Mouse (Mus musculus) spleen, adult 2 months (tissue): ENCODE results near the gene Ryr2. TPM values are rescaled to one million over a fixed set of nuclear protein-coding genes. Genes with fewer than 3 reads are reported as not detected.

Experiments used
- DNase-seq, 2 experiments: peaks; one replicate each; pipeline versions ENCODE4 v3.0.0 to v3.0.0-alpha.2; 2012 to 2021; ENCODE audit warnings: low spot score in 2 of 2, low read depth in 1 of 2
- H3K27ac ChIP-seq: fragments of 200-500 bp; 2 replicates; pipeline ENCODE4 v1.5.1; 2012; ENCODE audit warnings: low read length, inconsistent platforms; ENCODE audit not compliant: insufficient read depth
- H3K27me3 ChIP-seq: fragments of 200-500 bp; 2 replicates; pipeline ENCODE4 v1.6.1; 2012; ENCODE audit warnings: mild to moderate bottlenecking, moderate library complexity, low read length, inconsistent platforms; ENCODE audit not compliant: control insufficient read depth, insufficient read depth
- H3K36me3 ChIP-seq: fragments of 200-500 bp; 2 replicates; pipeline ENCODE4 v1.6.1; 2012; ENCODE audit warnings: mild to moderate bottlenecking, low read length, inconsistent platforms; ENCODE audit not compliant: control insufficient read depth, insufficient read depth
- H3K4me1 ChIP-seq: fragments of 200-500 bp; 2 replicates; pipeline ENCODE4 v1.6.1; 2011; ENCODE audit warnings: inconsistent platforms; ENCODE audit not compliant: control insufficient read depth, insufficient read depth, insufficient read length
- H3K4me3 ChIP-seq: fragments of 200-500 bp; 2 replicates; pipeline ENCODE4 v1.5.1; 2011; ENCODE audit warnings: mild to moderate bottlenecking, inconsistent platforms; ENCODE audit not compliant: insufficient read depth, insufficient read length; ENCODE audit errors: extremely low read depth
- CTCF ChIP-seq: fragments of 200-500 bp; IDR thresholded peaks from 2 replicates; pipeline ENCODE4 v1.5.1; 2011; ENCODE audit warnings: mild to moderate bottlenecking, inconsistent platforms; ENCODE audit not compliant: insufficient read depth, insufficient read length, insufficient replicate concordance; ENCODE audit errors: extremely low read depth
- POLR2A ChIP-seq: fragments of 200-500 bp; IDR thresholded peaks from 2 replicates; pipeline ENCODE4 v1.6.1; 2011; ENCODE audit warnings: low read depth, low read length, inconsistent platforms
- WGBS: fragments of 180-500 bp; shearing (Covaris S2); methylation state at CpG from one replicate; pipeline ENCODE4 v1.1.7; 2018; 5-methylcytosine and 5-hydroxymethylcytosine counted together
- polyA plus RNA-seq: library from polyadenylated mRNA; depleted of rRNA; stranded (reverse); fragments of >200 nt; gene quantifications from 2 replicates; pipeline ENCODE4 v1.2.3, GENCODE M21; 2012

Ryr2 gene
- polyA plus RNA-seq, 1 experiment, result 0.27 TPM

DNA sequence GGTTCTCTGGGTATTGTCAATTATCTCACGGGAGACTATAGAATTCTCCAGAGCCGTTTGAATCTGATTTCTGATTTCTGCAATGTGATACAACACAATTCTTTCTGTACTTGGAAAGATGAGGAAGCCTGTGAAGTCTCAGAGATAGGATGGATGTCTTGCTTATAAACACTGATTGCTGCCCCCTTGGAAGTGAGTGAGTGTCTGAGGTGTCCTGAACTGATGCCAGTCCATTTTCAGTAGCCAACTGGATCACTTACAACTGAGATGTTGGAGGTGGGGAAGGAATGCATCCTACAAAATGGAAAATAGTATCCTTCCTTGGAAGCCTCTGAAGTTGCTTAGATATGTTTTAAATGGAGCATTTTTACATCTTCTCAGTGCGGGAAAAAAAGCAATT, 564.2 kb downstream of the Ryr2 start:
- no peak for DNase-seq
- Histone ChIP-seq H3K36me3 (no peaks in the 10 kb centered on the region), H3K4me3 (no peak overlapping the region), H3K27me3 (no peaks in the 10 kb centered on the region), H3K4me1 (no peaks in the 10 kb centered on the region), H3K27ac (no peak overlapping the region)
- 87% methylated on average over 3 of the region's 3 CpGs for WGBS
- TF ChIP-seq POLR2A (no peak), CTCF (no peak)

DNA sequence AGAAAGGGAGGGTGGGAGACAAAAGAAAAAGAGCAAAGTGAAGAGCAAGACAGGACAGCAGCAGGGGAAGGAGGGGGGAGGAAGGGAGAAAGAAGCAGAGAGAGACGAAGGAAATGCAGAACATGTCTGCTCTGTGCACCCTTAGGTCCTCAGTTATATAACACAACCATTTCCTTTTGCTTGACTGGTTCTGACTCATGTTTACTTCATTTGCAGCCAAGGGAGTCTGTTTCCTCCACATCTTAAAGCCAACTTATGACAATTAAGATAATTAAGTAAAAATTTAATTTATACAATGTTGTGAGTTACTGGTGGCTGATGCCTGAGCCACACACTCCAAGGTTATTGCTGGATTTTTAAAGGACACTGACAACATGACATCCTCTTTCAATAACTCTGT, 569.9 kb downstream of the Ryr2 start:
- 12% methylated on average over 1 of the region's 1 CpGs for WGBS
- Histone ChIP-seq H3K4me3 (no peak overlapping the region), H3K36me3 (no peaks in the 10 kb centered on the region), H3K4me1 (no peaks in the 10 kb centered on the region), H3K27me3 (no peaks in the 10 kb centered on the region), H3K27ac (no peak overlapping the region)
- DNase-seq, result no peak
- no peak for TF ChIP-seq POLR2A
- no peak for TF ChIP-seq CTCF

DNA sequence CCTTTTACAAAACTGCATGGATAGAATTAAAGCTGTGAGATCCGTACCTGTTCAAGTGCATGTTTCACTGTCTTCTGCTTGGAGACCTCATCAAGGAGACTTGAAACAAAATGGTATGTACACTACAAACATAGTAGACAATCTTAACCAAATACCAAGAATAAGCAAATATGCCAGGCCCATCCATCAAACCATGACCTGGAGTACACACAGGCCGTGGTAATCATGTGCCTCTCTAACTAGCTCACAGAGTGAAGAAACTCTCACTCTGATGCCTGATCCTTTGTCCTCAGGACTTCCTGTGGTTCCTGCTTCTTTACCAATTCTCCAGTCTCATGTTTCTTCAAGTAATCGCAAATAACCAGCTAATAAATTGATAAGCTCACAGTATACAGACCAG, 570.9 kb downstream of the Ryr2 start:
- Histone ChIP-seq H3K4me3 (no peak overlapping the region), H3K27ac (no peak overlapping the region), H3K4me1 (no peaks in the 10 kb centered on the region), H3K27me3 (no peaks in the 10 kb centered on the region), H3K36me3 (no peaks in the 10 kb centered on the region)
- no peak for DNase-seq
- WGBS, result 76% methylated on average over 3 of the region's 3 CpGs
- TF ChIP-seq POLR2A (no peak), CTCF (no peak)

DNA sequence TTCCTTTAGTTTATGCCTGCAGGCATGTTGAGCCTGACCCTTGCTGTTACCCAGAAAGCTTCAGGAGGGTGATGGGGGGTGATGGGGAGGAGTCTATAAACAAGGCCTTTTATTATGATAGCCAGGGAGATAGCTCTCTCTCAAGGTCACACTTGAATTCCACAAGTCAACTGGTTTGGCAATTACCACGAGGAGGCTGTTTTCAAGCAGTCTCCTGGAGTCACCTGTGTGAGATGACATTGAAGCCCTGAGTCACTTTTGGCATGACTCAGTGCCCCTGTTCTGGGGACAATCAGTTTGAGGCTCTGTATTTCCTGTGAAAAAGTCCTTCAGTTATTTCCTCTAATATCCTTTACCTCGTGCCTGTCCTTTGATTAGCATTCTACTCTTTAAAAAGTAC, 573.5 kb downstream of the Ryr2 start:
- Histone ChIP-seq H3K27me3 (no peaks in the 10 kb centered on the region), H3K4me3 (no peak overlapping the region), H3K27ac (no peak overlapping the region), H3K4me1 (no peaks in the 10 kb centered on the region), H3K36me3 (no peaks in the 10 kb centered on the region)
- WGBS, result 25% methylated on average over 2 of the region's 2 CpGs
- TF ChIP-seq CTCF (no peak), POLR2A (no peak)
- no peak for DNase-seq

DNA sequence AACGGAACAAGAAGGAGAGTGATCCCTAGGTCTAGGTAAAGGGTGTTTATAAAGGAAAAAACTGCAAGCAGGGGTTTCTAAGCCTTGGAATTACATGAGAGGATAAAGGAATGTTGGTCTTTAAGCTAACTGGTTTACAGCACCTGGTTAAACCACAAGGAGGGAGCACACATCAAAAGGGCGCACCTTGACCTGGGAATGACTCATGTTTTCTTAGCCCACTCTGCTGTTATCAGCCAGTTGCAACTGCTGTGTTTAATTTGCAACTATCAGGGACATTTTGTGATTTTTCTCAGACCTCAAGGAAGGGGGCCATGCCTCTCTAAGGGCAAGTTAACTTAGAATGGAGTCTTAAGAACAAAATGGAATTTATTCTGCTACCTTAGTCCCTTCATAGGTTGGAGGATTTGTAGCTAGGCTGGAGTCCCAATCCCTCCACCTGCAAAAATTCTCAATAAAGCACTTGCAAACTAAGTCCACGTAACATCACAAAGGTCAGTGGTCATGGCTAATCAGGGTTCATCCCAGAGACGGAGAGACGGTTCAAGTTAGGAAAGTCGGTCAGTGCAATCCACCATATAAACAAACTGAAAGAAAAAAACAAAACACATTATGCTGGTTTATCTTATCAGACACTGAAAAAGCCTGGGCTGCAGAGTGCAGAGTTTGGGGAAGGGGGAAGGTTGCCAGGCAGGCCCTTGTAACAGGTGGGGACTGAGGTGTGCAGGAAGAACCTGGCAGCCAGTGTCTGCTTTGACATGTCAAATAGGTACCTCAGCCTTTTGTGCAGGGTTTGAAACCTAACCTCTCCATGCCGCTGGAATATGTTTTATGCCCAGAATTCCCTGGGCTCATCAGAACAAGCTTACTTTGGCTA, 574.5 kb downstream of the Ryr2 start:
- Histone ChIP-seq H3K4me1 (no peaks in the 10 kb centered on the region), H3K36me3 (no peaks in the 10 kb centered on the region), H3K4me3 (no peak overlapping the region), H3K27ac (no peak overlapping the region), H3K27me3 (no peaks in the 10 kb centered on the region)
- WGBS, result 92% methylated on average over 7 of the region's 7 CpGs
- TF ChIP-seq CTCF (no peak), POLR2A (no peak)
- no peak for DNase-seq

DNA sequence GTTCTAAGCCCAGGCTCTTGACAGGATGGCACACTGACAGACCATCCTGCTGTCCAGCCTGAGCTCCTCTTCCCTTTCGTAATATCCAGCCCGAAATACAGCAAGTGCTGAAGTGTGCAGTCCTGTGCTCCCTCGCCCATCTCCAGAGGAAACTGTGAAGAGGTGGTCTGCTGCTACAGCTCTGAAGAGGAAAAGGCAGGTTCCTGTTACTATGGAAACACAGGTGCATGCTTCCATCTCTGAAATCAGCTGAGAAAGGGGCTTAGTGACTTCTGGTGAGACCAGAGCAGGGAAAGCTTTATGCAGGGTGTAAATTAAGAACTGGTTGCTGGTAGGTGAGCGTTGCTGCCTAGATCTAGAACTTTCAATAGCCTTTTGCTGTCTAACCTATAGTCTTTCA, 583.1 kb downstream of the Ryr2 start:
- TF ChIP-seq POLR2A (no peak), CTCF (no peak)
- H3K36me3 ChIP-seq, result no peaks in the 10 kb centered on the region
- H3K4me3 ChIP-seq, result no peak overlapping the region
- DNase-seq, result no peak
- H3K27me3 ChIP-seq, result no peaks in the 10 kb centered on the region
- H3K4me1 ChIP-seq, result no peaks in the 10 kb centered on the region
- 77% methylated on average over 4 of the region's 4 CpGs for WGBS
- no peak overlapping the region for H3K27ac ChIP-seq

DNA sequence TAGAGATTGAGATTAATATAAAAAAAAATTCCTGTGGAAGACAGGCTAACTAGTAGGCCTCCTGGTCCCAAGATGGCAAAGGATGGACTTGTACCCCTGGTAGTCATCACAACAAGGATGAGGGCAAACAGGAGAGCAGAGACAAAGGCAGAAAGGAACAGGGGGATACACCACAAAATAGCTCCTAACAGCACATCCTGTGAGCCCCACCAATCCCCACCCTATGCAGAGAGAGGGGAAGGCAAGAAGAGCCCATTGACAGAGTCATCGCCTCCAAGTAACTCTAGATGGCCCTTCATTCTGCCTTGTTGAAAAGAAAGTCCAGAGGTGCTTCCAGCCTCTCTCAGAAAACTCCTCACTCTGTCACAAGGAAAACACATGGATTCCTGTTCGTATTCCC, 586.0 kb downstream of the Ryr2 start:
- TF ChIP-seq CTCF (no peak), POLR2A (no peak)
- Histone ChIP-seq H3K4me1 (no peaks in the 10 kb centered on the region), H3K36me3 (no peaks in the 10 kb centered on the region), H3K4me3 (no peak overlapping the region), H3K27me3 (no peaks in the 10 kb centered on the region), H3K27ac (no peak overlapping the region)
- DNase-seq, result no peak
- whole genome bisulfite sequencing, result 83% methylated on average over 2 of the region's 2 CpGs
